Mouse (Mus musculus): ENCODE results near the gene Srgap1.

Srgap1 gene

GRCm38 (mm10) chr10:121762141-121762540, 285.0 kb downstream of the Srgap1 start:
- no peak for DNase-seq (ENCODE audit: low read depth)

DNA sequence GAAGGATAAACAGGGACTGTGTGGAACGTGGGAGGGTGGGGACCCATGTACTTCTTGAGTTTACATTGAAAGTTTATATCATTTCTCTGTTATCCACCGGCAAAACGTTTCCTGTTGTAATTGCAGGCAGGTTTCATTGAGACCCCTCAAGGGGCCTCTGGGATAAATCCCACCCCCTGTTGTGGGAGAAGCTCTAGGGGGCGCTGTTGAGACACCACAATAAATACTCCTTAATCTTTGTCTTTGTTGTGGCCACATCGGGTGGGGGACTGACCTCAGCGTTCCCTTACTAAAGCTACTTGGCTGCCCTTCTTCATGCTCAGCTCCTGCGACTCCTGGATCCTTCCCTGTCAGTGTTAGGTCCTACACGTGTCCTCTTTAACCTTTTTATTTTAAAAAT, 288.0 kb downstream of the Srgap1 start:
- peak; percentile 32 for DNase-seq (ENCODE audit: low read depth)

DNA sequence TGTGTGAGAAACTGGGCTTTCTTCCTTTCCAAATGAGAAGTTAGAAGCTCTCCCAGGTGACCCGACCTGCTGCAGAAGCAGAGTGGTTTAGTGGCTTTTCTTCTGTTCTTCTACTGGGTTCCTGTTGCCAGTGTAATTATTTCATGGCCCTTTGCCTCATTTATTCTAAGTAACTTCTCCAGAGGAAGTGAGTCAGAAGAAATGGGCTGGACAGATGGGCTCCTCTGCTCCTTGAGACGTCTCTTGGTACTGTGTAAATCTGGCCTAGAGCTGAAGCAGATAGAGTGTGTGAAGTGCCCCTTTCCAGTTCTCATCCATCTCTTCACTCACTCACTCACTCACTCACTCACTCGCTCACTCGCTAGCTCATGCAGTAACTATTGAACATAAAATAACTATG, 290.4 kb downstream of the Srgap1 start:
- DNase-seq (ENCODE audit: low read depth), result no peak

DNA sequence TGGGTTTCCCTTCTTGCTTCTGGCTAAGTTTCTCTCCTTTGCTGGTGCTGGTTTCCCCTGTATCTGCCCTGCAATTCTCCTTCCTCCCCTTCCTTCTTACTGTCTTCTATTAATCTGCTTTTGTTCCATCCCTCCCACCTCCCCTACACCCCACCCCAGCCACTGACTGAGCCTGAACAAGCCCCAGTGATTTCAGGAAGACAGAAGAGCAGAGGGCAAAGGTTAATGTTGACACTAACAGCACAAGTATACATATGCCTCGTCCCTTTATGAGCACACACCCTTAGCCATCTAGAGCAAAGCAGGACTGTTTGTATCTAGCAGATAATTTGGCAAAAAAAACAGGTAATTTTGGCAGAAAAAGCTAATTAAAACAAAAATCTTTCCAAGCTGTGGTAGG, 291.3 kb downstream of the Srgap1 start:
- no peak for DNase-seq (ENCODE audit: low read depth)

DNA sequence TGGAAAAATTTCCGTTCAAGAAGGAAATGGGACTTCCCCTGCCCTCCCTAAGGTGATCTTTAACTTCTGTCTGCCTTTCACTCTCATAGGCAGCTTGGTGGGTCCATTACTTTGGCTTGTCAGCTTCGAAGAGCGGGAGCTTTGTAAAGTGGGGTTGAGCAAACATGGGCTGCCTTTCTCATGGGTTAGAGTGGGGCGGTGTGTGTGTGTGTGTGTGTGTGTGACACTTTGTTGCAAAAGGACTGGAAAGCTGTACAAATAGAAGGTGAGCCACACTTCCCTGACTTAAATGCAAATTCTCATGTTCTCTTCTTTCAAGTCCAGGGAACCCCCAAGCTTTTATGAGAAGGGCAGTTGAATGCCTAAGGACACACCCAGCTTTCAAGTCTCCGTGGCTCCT, 292.9 kb downstream of the Srgap1 start:
- DNase-seq (ENCODE audit: low read depth), result no peak

DNA sequence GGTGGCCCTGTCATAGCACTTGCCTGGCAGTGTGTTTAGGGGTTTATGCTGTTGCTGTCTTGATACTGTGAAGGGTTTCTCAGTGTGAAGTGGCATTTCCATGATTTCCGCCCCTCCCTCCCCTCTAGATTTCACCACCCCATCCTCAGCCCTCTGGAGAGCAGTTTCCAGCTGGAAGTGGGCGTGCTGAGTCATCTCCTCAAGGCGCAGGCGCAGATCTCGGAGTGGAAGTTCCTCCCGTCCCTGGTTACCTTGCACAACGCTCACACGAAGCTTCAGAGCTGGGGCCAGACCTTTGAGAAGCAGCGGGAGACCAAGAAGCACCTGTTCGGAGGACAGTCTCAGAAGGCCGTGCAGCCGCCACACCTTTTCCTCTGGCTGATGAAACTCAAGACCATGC, 296.9 kb downstream of the Srgap1 start:
- DNase-seq (ENCODE audit: low read depth), result no peak

DNA sequence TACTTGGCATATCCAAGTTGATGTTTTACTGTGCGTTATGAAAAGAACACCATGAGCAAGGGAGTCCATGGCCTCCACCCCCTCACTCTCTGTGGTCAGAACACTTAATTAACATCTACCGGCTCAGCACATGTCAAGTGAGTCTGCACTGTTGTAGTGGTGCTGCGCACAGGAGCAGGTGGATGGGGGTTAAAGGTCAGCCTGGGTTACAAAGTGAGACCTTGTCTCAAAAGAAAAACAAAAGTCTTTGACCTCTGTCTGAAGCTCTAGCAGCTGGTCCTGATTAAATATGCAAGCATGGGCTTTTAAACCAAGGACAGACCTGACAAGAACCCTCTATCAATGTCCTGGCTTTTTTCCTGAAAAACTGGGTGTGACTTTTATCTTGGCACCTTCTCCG, 304.8 kb downstream of the Srgap1 start:
- DNase-seq (ENCODE audit: low read depth), result no peak

GRCm38 (mm10) chr10:121739548-121740505, 307.3 kb downstream of the Srgap1 start, which contains the start of gene BC048403:
Gene BC048403, plus strand, starts transcription at chr10:121739937.
- peak; percentile 95 for DNase-seq (ENCODE audit: low read depth)

DNA sequence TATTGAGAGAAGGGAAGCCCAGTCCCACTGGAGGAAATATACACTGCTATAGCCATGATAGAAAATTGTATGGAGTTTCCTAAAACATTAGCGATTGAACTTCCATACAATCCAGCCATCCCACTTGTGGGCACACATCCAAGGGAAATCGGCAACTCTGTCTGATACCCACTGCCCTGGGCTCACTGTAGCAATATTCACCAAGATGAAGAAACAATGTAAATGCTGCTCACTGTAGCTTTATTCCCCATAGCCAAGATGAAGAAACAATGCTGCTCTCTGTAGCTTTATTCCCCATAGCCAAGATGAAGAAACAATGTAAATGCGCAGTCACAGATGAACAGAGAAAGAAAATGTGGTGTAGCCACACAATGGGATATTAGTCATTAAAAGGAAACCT, 309.9 kb downstream of the Srgap1 start:
- no peak for DNase-seq (ENCODE audit: low read depth)

GRCm38 (mm10) chr10:121732542-121732941, 314.6 kb downstream of the Srgap1 start:
- DNase-seq (ENCODE audit: low read depth), result no peak

- DNase-seq (ENCODE audit: low read depth), result no peak
These were observed 315.9 kb downstream of the Srgap1 start for GRCm38 (mm10) chr10:121731048-121731725.

All from naive thymus-derived CD4-positive, alpha-beta T cell, adult 2 months (primary cell).